Mouse (Mus musculus) liver, adult 2 months (tissue): ENCODE data around the gene Prkcb.

Experiments used
- CTCF ChIP-seq: fragments of 200-500 bp; IDR thresholded peaks from 2 replicates; pipeline ENCODE4 v1.5.1; 2011; ENCODE audit warnings: low read depth, low read length, control low read depth
- POLR2A ChIP-seq: fragments of 200-500 bp; IDR thresholded peaks from 2 replicates; pipeline ENCODE4 v1.6.1; 2011; ENCODE audit warnings: low read length, control low read depth; ENCODE audit not compliant: insufficient read depth; ENCODE audit errors: extremely low read depth

- TF ChIP-seq CTCF (no peak), POLR2A (no peak)
These were observed 341.8 kb downstream of the Prkcb start for GRCm38 (mm10) chr7:122630386-122630785.
